Mouse (Mus musculus) CD4-positive, CD25-positive, alpha-beta regulatory T cell, adult 9 weeks (primary cell): ENCODE measurements around the gene Apoa5. TPM values are rescaled to one million over a fixed set of nuclear protein-coding genes. Genes with fewer than 3 reads are reported as not detected.

Experiments used
- polyA plus RNA-seq: library from polyadenylated mRNA; unstranded; fragments of 100-300 nt; shearing (Covaris generic); gene quantifications from one replicate; pipeline ENCODE4 v1.2.1, GENCODE M21; 2017

Apoa5 gene
- not detected for polyA plus RNA-seq

GRCm38 (mm10) chr9:46268343-46268873, at the start of gene Apoa5:
Gene Apoa5, plus strand, starts transcription at chr9:46268633.

GRCm38 (mm10) chr9:46228491-46228890, 39.9 kb upstream of the Apoa5 start, which contains the start of gene Apoa1:
Gene Apoa1, plus strand, starts transcription at chr9:46228580.

GRCm38 (mm10) chr9:46235596-46235648, 33.0 kb upstream of the Apoa5 start, which contains the start of gene Apoc3:
Gene Apoc3, minus strand, starts transcription at chr9:46235636.

GRCm38 (mm10) chr9:46240526-46241153, 27.8 kb upstream of the Apoa5 start, which contains the start of gene Apoa4:
Gene Apoa4, plus strand, starts transcription at chr9:46240696.

GRCm38 (mm10) chr9:46272677-46273454, 4.4 kb downstream of the Apoa5 start, which contains the start of gene Zpr1:
Gene Zpr1, plus strand, starts transcription at chr9:46273064.

GRCm38 (mm10) chr9:46282631-46283436, 14.4 kb downstream of the Apoa5 start, which contains the start of gene Bud13:
Gene Bud13, plus strand, starts transcription at chr9:46283008.

GRCm38 (mm10) chr9:46319886-46320285, 51.5 kb downstream of the Apoa5 start, which contains the start of gene 4931429L15Rik:
Gene 4931429L15Rik, minus strand, starts transcription at chr9:46319986.

Other genes starting within 250 kb of the Apoa5 start
- not detected for gene Apoa1, start 40.1 kb upstream of the Apoa5 start, polyA plus RNA-seq
- gene Apoc3, start 33.0 kb upstream of the Apoa5 start, polyA plus RNA-seq: not detected
- not detected for gene Apoa4, start 27.9 kb upstream of the Apoa5 start, polyA plus RNA-seq
- gene Zpr1, start 4.4 kb downstream of the Apoa5 start, polyA plus RNA-seq: 52.5 TPM
- gene Bud13, start 14.4 kb downstream of the Apoa5 start, polyA plus RNA-seq: 26.9 TPM
- gene 4931429L15Rik, start 51.4 kb downstream of the Apoa5 start, polyA plus RNA-seq: not detected